Mouse (Mus musculus): Measurements from ENCODE around the gene Capn8.
"Not testable (repeated sequence)": the region's sequence is repeated elsewhere in the genome, so short reads cannot be mapped to it uniquely, and the experiment has no call there.

The Capn8 gene

DNA sequence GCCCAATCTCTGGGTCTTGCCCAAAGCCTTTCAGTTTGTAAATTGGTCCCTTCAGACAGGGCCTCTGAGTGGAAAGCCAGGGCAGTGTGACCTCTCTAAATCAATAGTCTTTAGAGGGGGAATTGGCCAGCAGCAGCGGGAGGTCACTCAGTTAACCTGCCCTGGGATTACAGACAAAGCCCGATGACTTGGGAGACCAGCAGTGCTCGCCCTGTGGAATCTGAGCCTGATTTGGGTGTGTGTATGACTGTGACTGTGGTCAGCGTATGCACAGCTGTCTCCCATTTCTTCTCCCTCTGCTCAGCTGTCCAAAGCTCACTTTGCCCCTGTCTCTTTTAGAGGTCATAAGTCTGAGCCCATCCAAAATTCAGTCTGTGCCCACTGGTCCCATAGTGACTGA is 55.7 kb downstream of the Capn8 start:
- no peak for DNase-seq

DNA sequence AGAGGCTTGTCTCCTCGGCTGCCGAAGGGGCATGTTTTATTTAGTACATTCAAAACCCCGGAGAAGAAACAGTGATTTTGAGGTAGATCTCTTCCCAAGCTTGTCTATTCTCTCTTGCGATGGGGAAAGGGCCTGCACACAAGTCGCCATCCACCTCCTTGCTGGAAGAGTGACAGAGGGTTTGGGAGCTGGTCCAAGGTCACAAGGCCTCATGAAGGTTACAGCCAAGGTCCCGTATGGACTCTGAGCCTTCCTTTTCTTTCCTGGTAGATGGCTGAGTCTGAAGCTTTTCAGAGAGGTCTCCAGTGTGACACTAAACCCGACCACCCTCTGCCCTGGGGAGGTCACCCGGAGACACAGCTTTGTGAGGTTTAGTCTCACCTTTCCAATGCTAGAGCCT is 56.4 kb downstream of the Capn8 start:
- no peak for DNase-seq

DNA sequence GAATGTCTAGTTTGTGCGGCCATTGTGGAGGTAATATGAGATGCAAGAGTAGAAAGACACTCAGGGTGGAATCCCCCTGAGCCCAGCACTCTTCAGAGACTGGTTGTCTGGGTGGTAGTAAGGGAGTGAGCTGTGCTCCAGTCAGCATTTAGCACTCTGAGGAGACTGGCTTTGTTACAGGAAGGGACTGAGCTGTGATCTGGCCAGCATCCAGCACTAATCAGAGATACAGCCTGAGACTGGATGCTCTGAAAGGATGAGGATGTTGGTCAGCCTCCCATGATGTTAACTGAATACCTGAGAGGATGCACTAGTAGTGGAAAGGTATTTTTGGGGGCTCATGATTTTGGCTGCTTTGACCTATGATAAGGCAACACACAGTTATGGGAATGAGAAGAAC is 61.4 kb downstream of the Capn8 start:
- DNase-seq: no peak

DNA sequence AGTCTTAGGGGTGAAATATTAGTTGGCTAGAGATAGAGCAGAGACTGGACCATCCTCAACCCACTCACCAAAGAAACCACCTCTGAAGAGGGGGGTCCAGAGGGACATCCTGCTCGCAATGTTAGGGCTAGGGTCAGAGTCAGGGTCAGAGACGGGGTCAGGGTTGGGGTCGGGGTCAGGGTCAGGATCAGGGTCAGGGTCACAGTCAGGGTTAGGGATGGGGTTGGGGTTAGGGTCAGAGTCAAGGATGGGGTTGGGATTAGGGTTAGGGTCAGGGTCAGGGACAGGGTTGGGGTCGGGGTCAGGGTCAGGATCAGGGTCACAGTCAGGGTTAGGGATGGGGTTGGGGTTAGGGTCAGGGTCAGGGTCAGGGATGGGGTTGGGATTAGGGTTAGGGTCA is 64.4 kb downstream of the Capn8 start:
- no peak for DNase-seq

DNA sequence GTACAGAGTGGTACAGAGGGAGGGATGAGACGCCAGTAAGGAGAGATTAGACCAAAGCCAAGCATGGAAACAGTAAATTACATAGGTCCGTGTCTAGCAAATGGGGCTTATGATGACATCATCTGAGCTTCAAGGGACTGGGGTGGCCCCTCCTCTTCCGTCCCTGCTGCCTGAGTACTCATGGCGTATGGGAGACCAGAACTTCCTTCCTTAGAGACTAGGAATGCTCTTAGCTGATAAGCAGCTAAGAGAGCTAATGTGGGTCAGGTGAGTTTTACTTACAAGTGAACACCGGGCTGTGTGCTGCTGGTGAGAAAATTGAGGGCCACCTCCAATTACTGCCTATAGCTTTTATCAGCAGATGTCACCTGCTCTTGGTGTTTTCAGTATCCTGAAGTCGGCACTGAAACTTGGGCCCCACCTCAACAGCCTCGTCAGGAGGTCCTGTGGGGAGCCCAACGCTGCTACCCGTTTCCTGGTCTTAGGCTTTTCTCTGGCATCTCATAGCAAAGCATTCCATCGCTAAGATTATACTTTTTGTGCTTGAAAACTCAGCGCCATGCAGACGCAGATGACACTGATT is 69.0 kb downstream of the Capn8 start:
- DNase-seq: no peak

DNA sequence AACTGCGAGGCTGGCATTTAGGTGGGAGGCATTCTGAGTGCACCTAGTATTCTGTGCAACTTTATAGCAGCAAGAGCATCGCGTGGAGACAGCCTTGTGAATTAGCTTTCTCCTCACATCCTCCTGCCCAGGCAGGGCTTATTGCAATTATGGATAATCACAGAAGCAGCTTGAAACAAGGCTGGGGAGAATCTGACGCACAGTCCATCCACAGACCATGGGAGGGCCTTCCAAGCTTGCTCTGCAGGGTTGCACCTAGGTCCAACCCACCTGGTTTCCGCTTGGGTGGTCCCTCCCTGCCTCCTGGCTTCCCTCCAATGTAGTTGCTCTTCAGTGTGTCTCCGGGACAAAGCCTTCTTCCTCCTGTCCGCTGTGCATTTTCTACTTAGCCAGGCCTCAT is 74.2 kb downstream of the Capn8 start:
- DNase-seq: no peak

DNA sequence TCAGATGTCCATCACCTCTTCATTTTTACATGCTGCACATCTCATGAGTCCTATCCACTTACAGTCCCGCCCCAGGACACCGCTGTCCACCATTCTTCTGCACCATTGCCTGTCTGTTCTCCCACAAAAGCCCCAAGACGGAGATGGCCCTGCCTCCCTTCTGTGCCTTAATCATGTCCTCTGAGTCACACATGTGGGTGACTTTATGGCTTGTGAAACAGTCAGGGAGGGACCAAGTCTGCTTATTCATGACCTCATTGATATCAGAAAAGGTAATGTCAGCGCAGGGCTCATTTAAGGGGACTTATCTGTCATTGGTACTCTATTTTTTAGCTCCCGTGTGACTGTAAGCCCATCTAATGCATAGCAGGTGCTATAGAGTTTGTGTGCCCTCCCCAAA is 74.6 kb downstream of the Capn8 start:
- DNase-seq: no peak

DNA sequence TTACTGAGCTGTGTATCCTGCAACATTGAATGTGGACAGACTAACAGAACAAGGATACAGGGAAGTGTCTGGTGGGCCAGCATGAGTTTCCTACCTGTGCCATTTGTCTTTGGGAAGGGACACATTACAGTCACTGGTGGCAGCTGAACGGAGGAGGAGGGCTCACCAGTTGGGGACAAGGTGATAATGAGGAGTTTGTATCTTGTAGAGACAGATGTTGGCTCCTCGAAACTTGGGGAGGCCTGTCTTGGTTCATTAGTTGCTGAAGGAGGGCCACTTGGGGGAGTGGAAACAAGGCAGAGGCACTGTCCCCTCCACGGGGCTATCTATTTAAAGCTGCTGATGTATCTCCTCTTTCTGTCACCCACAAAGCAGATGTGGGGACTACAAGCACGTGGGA is 75.3 kb downstream of the Capn8 start:
- no peak for DNase-seq

DNA sequence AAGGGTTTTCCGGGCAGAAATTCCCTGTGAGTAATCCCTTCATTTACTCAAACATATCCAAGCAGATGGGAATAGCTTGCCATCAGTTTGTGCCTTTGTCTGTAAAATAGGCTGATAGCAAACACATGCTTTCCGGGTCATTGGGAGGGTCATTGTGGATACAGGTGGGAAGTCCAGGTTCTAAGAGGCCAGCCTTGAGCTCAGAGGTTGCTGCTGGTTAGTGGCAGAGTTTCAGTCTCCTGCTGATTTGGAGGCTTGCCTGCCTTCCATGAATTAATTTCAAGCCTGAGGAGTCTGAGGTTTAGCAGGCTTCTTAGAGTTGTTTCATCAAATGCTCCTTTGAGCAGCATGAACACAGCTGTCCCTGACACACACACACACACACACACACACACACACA is 78.0 kb downstream of the Capn8 start:
- no peak for DNase-seq

DNA sequence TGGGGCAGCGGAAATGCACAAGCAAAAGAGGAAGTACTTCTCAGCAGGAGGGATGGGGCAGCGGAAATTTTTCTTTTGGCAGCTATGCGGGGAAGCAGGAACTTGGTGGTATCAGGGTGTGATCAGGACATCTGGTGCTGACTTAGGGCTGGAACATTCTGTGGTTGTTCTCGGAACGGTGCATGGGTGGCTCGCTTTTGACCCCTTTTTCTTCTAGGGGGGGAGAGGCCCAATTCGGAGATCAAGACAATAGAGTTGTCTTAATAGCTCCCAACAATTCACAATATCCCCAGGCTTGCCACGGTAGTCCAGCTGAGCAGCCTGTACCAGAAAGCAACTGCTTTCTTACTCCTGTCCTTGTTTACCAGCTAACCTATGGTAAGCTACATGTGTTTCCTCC is 79.6 kb downstream of the Capn8 start:
- not testable (repeated sequence) for DNase-seq

DNA sequence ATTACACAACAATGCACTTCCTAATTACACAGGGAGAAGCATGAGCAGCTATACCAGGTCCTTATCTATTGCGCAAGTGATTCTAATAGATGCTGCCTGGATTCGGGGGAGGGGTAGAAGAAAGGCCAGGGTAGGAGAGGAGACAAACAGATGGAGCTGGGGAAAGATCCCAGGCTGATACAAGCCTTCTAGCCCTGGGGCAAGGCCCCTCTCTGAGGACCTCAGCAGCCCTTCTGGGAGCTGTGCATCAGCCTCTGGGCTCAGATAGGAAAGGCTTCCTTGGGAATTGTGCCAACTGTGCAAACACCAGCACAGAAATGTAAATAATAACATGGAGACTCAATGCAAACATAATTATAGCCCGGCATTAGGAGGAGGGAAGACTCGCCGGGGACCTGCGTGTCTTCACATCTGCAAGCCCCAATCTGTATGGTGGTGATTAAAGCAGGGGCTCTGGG is 80.4 kb downstream of the Capn8 start:
- peak; percentile 64 for DNase-seq

DNA sequence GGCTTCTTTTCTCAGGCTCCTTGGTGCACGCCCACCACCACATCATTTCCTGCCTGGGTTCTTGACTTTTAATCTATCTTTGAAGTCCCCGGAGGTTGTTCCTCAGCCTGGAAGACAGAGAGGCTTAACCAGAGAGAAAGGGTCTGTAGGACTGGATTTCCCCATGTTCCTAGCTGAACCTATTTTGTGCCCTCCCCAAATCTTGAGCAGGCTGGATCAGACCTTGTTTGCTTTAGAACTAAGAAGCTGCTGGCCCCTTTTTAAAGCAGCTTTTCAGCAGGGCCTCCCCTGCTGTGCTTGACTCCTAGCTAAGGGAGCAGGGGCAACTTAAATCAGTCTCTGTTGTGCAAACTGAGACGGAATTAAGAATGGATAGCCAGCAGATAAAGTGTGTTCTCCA is 82.0 kb downstream of the Capn8 start:
- DNase-seq: no peak

DNA sequence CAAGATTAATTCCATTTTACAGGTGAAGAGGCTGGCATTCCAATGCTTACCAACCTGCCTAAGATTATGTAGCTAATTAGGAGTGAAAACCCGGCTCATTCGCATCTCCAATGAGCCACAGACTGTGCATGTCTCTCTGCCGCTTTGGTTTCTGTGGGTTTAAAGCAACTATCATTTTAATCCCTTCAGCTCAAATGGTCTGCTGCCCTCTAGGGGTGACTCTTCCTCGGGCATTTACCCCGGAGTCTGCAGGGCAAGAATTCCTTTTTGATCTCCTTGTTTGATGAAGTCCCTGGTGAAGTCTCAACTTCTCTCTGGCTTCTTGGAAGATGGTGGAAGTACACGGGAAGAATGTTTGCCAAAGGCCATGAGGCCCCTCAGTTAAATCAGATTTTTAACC is 93.0 kb downstream of the Capn8 start:
- DNase-seq: peak; percentile 74

DNA sequence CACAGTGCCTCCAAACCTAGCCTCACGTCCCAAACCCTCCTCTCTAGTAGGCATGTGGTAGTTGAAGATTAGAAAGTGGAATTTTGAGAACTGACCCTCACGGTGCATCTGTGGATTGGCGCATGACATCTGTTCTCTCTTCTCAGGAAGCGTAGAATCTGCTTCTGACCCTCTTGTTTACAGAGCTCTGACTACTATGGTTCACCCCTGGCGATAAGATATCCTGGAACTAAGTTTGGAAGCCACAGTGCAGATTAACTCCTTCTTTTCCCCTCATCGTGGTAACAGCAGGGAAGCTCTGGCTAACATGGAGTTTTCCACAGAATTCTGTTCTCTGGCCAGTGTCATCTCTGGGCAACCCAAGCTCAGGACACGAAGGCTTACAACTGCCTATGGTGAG is 95.6 kb downstream of the Capn8 start:
- no peak for DNase-seq

DNA sequence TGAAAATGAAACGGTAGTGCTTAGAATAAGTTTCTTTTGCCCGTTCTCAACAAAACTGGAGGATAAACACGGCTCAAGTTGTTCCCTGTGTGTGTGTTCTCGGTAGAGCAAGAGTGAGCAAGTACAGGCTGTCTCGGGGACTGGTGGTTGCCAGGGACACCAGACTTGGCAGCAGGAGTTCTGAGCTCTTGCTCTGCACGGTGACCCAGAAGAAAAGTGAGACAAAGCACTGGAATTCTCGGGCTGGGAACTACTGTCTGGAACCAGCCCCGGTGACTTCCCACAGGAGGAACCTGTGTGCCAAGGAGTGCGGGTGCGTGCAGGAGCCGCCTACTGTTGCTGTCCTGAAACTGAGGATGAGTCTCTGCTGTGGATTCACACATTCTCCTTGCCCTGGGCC is 98.9 kb downstream of the Capn8 start:
- DNase-seq: peak; percentile 65

DNA sequence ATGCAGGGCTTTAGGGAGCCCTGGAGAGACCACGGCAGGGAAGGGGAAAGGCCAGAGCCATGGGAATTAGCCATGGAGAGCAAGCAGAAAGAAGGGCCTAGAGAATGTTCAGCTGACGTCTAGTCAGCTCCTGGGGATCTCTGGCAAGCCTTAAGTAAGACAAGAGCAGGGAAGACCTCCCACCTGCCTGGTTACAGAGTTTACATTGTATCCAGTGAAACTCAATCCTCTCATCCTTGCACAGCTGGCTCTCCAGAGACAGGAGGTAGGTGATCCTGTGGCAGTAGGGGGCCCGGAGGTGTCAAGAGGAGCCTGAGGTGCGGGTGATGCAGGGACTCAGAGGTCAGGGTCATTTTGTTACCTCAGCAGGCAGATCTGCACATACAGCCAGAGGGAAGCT is 100.0 kb downstream of the Capn8 start:
- no peak for DNase-seq

DNA sequence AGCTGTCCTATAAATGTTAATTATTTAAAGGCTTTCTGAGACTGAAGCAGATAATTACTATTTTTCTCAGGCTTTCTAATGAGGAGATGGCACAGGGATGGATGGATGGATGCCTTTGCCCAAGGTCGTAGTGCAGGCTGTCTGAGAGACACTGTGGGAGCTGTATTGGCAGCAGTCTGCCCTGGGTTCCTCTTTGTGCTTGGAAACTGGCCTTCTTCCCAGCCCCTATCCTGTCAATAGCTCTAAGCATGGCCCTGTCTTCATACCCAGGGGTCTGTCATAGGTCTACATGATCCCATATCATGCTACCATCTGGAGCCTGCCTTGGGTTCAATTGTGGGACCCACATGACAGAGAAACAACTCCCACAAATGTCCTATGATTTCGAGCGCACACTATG is 102.5 kb downstream of the Capn8 start:
- no peak for DNase-seq

DNA sequence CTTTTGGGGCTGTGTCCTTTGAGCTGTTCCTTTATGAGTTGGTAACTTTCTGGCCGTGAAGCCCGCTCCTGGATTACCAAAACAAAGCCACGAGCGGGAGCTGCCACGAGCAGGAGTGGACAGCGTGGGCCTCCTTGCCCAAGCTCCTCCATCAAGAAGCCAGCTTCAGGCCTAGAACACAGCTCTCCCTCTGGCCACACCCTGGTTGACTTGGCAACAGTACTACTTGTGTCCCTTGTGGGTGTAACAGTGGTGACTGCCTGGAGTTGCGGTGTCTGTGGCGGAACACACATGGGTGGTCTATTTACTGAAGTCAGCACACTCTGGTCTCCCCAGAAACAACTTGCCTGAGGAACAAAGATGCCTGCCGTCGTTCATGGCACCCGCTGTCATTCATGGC is 104.9 kb downstream of the Capn8 start:
- DNase-seq: no peak

DNA sequence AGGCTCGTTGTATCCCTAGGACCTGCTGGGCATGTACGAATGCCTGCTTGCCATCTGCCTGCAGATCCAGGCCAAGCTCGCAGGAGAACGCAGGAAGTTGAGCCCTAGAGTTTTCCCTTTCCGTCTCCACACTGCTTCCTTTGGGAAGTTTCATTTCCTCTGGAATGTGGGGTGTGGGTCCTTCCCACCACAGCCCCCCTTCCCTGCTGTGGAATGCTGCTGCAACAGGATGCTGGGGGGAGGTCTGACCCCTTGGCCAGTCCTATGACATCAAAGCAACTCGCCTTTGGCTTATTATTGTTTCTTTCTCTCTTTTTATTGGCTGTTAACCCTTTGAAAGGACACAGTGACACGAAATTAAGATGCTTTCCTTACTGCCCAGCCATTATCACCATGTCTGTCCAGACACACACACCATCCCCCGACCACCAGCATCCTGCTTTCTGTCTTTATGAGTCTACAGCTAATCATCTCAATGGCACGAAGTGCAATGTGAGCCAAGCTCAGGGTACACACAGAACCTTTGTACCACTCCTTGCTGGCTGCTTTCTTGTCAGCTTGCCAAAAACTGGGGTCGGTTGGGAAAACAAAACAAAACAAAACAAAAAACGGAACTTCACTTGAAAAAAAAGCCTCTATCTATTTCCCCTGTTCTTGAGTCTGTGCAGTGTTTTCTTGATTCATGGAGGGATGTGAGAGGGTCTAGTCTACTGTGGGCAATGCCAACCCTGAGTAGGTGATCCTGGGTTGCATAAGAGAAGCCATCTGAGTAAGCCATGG is 105.9 kb downstream of the Capn8 start:
- peak; percentile 57 for DNase-seq

DNA sequence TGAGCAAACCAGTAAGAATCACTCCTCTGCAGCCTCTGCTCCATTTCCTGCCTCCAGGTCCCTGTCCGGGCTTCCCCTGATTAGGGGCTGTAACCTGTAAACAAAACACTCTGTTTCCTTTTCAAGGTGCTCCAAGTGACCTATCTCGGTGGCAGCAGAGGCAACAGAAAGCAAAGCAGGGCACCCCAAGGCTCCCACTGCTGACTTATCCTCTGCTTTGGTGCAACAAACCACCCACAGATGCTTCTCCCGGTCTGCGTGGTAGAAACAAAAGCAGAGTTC is 106.5 kb downstream of the Capn8 start:
- no peak for DNase-seq

DNA sequence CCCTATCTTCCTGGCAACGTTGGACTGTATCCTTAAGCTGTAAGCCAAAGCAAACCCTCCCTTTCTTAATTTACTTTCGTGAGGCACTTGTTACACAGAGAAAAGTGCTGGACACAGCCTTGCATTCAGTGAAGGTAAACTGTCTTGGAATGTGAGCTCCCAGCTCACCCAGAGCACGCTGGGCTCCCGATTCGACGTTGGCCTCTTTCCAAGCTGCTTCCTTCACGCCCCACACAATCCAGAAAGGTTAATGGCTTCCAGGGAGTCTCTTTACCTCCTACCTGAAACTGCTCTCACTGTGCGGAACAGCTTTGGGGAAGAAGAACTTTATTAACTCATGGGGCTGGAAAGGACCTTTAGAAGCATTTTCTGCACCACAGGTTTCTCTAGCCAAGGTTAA is 110.5 kb downstream of the Capn8 start:
- DNase-seq: no peak

DNA sequence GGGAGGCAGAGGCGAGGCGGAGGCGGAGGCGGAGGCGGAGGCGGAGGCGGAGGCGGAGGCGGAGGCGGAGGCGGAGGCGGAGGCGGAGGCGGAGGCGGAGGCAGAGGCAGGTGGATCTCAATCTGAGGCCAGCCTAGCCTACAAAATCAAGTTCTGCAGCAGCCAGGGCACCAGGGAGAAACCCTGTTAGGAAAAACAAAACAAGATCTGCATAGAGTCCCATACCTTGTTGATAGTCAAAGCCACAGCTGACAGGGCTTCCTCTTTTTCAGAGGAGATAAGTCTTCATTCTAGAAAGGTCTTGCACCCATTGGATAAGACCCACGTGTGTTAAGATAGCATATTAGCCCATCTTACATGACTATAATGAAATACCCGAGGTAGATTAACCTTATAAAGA is 113.3 kb downstream of the Capn8 start:
- DNase-seq: no peak

DNA sequence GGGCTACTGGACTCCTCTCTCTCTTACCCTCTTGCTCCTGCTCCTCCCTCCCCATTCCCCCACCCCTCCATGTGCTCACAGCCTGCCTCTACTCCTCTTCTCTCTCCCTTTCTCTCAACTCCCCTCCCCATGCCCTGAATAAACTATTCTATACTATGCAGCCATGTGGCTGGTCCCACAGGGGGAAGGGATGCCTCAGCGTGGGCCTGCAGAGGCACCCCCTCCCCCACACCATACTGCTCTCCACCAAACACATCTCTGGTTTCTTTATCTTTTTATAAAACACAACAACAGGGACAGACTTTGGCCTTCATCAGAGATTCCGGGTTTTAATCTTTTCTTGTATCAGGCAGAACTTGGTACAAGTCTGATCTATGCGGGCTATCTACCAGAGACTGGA is 114.4 kb downstream of the Capn8 start:
- no peak for DNase-seq

DNA sequence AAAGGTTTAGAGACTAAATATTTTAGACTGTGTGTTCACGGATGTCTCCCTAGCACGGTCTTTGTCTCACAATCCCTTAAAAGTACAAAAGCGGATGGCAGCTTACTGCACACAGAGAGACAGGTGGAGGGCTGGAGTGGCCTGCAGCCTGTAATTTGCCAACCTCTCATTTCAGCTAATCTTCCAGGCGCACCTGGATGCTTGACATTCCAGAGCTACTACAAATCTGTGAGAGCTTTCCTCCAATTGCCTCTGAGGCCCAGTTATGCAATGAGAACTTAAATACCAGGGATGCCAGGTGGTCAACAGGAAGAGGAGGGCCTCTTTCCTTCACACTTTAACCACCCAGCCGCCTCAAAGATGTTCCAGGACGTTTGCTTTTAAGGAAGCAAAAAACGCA is 114.8 kb downstream of the Capn8 start:
- no peak for DNase-seq
